Mouse (Mus musculus) spleen, embryonic (tissue): ENCODE data around the gene Defb20.
"Not testable (repeated sequence)": the region's sequence is repeated elsewhere in the genome, so short reads cannot be mapped to it uniquely, and the experiment has no call there.

Experiments
- CTCF ChIA-PET: fragments of 350-600 bp; sonication (Branson Sonifier 250); formaldehyde crosslinking; loops from one replicate; lab custom pipeline; 2022; lab: Charles Lee

Gene Defb20

DNA sequence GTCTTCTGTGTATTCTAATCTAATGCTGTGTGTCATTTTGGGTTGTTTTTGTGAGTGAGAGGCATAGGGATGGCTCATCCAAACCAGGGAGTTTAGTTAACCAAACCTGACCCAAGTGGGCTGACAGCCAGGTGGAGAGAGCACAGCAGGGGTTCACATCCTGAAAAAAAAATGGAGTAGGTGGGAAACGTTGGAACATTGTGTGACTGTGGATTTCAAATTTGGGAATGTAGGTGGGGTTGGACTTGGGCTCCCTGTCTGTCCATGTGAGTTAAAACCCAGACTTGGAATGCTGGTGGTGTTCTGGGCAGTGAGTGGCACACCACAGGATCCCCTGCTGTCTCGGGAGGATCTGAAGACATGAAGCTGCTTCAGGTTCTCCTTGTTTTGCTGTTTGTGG is at the start of gene Defb20:
Gene Defb20 (plus strand): TSS at position 301 of the 400 bp plus-strand sequence.
- CTCF ChIA-PET: no interaction called here

DNA sequence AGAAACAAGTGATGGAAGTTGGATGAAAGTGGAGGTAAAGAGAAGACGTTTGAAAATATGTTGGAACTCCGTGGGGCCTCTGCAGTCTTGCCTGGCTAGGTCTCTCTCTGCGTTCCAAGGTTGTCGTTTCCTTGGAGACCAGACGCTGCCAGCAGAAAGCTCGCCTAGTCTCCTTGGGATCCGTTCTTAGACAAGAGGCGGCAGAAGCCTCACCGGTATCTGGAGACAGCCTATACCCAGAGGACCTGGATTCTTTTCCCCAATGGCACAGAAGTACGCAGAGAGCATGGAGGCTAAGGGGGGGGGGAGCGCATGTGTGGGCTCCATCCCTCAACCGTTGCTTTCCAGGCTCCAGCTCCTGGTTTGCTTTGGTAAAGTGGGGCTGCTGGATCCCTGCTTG is 49.4 kb upstream of the Defb20 start:
- CTCF ChIA-PET: no interaction called here

DNA sequence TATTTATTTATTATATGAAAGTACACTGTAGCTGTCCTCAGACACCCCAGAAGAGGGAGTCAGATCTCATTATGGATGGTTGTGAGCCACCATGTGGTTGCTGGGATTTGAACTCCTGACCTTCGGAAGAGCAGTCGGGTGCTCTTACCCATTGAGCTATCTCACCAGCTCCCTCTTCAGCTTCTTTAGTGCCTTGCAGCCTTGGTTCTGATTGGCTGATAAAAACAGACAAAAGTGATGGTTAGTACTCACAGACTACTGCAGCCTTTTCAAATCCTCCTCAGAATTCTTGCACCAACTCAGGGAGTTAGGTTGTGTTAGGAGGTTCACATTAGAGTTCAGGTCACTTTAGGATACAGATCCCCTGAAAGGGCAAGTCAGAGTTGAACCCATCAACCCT is 48.4 kb upstream of the Defb20 start:
- CTCF ChIA-PET: not testable (repeated sequence)

DNA sequence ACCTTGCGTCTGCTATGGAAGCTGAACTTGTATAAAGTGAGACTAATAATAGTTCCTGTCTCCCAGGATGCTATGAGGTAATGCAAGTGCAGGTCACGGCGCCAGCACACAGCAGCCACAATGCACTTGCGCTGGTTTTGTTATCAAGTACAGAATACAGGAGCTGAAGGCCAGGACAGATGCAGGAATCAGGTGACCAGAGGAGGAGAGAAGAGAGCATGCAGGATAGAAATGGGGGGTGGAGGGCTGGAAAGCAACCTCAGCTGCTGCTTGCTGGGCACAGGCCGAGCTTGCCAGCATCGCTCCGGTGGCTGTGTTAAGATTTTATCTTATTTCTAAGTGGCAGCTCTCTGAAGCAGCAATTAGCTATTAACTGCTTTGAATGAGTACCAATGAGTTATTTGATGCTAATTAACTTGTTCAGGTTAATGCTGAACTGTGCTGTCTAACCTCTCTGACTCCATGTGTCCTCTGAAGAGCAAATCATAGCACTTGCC is 40.4 kb upstream of the Defb20 start:
- CTCF ChIA-PET: interaction anchor here (0.9 kb wide), 1 partner anchor 41 kb away, joined by 4 read pairs; no protein-coding TSS in a partner anchor

DNA sequence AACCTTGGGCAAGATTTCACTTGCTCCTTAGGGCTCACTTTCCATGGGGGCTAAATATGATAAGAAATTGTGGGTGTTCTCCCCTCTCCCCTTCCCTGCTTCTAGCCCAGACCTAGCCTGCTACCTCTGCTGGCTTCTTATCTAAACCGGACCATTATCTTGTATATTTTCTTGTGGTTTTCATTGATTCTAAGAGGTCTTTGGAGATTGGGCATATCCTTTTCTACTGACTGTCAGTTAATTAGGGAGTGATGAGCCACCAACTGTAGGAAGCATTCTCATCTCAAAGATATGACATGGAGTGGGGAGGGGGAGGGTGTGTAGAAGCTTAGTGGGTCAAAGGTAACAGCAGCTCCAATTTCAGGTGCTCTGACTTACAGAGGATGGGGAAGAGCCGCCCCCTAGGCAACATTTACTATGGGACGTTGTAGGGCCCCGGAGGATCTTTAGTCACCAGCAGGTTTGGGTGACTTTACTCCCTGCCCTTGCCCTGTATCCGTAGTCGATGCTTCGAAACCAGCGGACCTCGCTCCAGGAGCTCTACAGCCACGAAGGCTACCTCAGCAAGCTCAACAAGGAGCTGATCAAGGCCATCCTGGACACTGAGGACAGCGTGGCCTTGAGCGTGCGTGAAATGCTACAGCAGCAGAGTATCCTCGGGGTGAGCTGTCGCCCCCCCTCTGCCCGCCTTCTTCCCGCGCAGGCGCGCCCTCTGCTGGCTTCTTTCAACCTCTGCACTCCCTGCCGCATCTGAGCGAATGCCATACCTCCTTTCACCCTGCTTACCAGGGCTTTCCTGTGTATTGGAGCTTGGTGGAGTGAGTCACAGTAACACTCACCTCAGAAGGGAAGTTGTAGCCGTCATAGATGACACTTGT is 39.6 kb upstream of the Defb20 start:
- CTCF ChIA-PET: interaction anchor here (0.6 to 1.4 kb wide), 4 partner anchors 8 to 94 kb away, joined by 3 to 8 read pairs (median 4); partner anchors contain the start of gene Trib3

DNA sequence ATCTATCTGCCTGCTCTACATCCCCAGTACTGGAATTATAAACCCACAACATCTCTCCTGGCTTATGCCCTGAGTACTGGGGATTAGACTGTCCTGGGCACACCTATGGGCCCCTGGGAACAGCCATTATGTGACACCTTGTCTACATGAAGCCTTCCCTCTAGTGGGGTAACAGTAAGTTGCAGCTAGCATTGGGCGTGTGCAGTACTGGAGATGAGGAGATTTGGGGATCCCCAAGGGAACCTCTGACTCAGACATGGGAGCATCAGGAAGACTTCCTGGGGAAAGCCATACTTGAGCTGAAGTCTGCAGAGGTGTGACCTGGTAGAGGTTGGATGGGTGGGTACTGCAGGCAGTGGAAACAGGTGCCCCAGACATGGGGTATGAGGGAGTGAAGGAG is 37.9 kb upstream of the Defb20 start:
- CTCF ChIA-PET: interaction anchor here (0.7 kb wide), 1 partner anchor 15 kb away, joined by 7 read pairs; no protein-coding TSS in a partner anchor

DNA sequence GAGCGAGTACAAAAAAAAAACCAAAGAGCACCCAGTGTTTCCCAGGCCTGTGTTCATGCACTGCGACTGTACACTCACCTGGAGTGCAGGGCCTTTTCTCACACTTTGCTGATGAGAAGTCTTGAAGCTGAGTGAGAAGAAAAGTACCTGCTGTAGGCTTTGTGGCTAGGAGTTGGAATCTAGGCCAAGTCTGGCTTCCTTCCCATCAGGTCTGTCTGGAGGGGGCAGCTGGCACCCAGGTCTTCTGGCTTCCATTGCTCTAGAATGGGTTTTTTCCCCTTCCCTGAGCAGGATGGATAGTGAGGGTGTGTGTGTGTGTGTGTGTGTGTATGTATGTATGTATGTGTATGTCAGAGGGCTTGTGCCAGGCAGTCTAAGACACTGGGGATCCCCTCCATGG is 37.0 kb upstream of the Defb20 start:
- CTCF ChIA-PET: interaction anchor here (0.7 kb wide), 1 partner anchor 16 kb away, joined by 7 read pairs; no protein-coding TSS in a partner anchor

DNA sequence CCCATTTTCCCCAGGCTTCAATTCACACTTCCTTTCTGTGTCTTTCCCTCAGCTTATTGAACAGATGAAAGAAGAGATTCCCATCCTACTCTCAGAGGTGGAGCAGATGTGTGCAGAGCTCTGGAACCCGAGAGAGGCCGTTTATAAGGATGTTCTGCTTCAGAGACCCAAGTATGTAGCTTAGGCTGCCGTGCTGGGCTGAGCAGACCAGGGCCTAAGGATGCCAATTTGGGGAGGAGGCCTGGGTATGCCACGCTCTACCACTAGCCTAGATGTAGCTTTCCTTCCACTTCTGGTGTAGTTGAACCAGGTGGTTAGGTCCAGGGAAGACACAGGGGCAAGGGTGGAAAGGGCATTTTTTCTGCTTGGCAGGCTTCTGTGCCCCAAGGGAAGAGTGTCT is 34.5 kb upstream of the Defb20 start:
- CTCF ChIA-PET: no interaction called here

DNA sequence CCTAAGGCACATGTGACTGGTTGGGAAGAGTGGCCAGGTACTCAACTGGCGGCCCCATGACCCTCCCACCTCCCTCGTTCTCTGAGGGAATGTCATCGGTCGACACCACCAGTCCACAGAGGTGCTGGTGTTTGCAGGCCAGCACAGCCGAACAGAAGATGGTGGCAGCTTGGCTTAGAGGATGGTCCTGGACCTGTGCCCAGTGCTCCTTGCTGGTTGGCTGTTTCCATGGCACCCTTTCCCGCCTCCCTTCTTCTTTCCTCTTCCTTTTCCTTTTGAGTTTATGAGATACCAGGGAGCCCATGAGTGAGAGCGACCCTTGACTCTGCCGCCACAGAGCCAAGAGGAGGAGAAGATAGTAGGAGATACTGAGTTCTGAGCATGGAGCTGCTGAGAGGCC is 33.6 kb upstream of the Defb20 start:
- CTCF ChIA-PET: no interaction called here

DNA sequence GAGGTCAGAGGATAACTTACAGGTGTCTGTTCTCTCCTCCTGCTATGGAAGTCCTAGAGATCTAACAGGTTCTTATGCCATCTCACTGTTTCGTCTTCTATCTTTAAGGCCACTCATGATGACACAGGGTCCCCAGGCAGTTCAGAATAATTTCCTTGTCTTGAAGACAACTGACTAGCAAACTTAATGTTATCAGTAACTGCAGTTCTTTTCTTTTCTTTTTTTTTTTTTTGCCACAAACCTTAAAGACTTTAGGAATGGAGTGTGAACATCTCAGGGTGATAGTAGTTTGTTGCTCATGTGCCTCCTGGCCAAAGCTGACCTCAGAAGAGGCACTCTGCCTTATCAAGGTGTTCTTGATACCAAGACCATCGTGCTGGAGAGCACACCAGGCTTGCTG is 30.2 kb upstream of the Defb20 start:
- CTCF ChIA-PET: no interaction called here

DNA sequence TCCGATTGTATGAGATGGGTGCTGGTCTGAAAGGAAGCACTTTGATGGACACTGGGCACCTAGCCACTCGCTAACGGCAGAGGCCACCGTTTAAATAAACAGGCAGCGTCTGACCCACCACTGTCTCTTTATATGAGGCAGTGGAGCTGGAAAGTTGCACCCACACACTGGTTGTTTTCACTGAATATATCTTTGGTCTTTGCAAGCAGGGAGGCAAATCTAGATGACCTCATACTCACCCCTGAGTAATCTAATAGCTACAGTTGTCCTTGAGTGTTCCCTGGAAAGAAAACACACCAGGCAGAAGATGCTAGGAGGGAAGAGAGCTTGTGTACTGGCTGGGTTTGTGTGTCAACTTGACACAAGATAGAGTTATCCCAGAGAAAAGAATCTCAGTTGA is 29.4 kb upstream of the Defb20 start:
- CTCF ChIA-PET: interaction anchor here (0.6 kb wide), 1 partner anchor 21 kb away, joined by 5 read pairs; no protein-coding TSS in a partner anchor

DNA sequence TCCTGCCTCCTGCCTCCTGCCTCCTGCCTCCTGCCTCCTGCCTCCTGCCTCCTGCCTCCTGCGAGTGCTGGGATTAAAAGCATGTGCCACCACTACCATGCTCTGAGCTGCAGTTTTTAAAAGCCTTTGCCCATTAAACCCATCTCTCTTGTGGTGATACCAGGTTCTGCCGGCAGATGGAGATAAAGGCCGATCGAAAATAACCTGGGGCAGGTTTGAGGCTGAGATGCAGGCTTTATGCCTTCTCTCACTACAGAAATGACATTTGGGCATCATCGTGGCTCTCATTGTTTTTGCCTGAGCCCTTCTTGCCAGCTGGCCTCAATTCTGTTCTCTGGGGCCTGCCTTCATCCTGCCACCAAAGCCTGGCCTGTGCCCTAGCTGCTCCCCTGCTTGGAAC is 26.6 kb upstream of the Defb20 start:
- CTCF ChIA-PET: no interaction called here

DNA sequence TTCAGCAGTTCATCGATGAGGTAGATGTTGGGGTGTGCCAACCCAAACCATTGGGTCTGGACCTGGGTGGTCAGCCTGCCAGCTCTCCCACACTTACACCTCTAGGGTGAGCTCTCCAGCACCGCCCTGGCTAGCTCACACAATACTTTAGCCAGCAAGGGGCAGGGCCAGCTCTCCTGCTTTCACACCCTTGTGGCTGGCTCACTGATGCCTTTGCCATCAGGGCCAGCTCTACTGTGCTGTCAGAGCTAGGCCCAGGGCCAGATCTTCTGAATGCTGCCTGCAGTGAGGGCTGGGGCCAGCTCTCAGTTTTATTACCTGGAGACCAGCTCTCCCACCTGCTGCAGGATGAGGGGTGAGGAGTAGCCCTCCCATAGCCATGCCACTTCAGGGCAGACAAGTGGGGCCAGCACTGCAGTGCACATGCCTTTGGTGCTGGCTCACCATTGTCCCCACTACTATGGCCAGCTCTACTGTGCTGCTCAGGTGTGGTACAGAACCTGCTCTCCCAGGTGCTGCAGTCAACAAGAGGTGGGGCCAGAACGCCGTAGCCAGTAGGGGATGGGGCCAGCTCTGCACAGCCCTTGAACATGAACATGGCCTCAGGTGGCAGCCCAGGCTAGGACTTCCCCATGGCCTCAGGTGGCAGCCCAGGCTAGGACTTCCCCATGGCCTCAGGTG is 24.6 kb upstream of the Defb20 start:
- CTCF ChIA-PET: no interaction called here

DNA sequence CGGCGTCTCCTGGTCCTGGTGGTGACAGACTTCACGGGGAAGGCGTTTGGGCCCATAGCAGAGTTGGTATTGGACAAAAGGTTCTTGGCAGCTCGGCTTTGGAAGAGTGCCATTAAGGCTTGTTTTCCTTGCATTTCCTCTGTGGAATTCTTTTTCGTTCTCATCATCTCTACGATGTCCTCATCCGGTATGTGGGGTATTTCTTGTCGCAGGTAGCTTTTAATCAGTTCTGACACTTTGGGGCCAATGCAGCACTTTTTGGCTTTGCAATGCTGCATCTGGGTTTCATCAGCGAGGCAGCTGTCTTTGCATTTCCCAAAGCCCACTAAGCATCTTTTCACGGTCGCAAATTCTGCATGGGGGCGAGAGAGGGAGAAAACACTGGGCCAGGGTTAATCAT is 17.6 kb upstream of the Defb20 start:
- CTCF ChIA-PET: no interaction called here

DNA sequence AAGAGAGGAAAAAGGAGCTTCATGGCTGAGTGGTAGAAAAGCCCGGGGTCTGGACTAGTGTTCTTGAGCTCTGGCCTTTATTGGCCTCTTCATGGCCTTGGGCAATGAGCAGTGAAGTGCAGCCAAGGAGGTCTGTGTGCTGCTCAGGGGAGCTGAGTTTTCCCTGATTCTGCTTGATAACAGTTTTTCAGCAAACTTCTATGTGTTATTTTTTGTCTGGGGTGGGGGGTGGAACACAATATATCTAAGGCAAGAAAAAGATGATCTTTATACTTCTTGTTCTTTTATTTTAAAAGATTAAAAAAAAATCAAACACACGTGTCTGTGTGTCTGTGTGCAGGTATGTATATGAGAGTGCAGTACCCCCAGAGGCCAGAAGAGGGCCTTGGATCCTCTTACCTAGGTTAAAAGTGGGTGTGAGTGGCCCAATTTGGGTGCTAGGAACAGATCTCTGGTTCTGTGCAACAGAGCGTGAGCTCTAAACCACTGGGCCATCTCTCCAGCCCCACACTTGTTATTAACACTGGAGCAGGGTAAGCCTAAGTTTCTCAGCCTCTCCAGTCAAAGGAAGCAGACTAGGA is 12.2 kb upstream of the Defb20 start, which contains the start of gene Defb23:
Gene Defb23 (minus strand): TSS at position 51 of the 581 bp plus-strand sequence.
- CTCF ChIA-PET: no interaction called here

DNA sequence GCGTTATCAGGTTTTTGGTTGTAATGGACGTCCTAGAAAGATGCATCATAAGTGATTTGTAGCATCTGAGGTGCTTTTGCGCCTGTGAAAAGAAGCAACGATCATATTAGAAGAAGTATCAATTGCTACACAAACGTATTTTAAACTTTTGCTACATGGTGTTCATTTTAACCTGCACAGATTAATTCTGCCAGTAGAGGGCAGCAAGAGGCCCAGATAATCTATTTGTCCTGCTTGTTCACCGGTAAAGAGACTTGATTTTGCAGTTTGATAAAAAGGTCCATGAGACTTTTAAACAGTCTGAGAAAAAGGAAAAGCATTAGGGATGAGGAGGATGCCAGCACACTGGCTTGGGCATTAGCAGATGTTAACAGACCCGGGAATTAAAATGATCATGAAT is 5.9 kb upstream of the Defb20 start:
- CTCF ChIA-PET: no interaction called here

DNA sequence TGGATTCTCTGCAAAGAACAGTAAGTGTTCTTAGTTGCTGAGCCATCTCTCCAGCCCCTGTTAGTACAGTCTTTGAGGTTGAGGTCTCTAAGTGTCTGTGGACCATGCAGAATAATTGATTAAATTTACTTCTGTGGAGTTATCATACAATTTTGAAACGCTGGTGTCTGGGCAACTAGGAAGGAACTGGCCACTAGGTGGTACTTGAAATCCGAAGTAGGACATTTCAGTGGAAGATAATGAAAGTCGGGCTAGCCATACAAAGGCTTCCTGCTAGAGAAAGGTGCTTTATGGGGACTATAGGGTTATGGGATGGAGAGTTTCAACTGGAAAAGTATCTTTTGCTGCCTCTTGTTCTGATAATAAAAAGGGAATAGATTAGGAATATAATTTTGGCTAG is 4.4 kb upstream of the Defb20 start:
- CTCF ChIA-PET: interaction anchor here (0.5 kb wide), 1 partner anchor 26 kb away, joined by 20 read pairs; no protein-coding TSS in a partner anchor

DNA sequence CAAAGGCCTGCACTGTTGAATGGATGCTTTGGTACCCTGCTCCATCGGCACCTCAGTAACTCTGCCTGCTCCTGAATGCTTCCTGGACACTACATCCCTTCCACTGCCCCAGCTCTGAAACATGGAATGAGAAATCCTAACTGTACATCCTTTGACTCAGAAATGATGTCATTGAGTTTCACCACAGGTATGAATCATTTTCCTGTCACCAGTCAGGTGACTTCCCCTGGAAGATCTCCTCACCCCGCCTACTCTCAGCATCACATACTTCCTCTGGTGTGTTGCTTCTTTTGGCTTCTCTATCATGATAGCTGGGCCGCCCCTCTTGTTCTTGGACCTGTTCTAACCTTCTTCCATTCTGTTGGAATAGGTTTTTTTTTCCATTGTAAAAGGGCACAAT is 4.0 kb downstream of the Defb20 start:
- CTCF ChIA-PET: no interaction called here

DNA sequence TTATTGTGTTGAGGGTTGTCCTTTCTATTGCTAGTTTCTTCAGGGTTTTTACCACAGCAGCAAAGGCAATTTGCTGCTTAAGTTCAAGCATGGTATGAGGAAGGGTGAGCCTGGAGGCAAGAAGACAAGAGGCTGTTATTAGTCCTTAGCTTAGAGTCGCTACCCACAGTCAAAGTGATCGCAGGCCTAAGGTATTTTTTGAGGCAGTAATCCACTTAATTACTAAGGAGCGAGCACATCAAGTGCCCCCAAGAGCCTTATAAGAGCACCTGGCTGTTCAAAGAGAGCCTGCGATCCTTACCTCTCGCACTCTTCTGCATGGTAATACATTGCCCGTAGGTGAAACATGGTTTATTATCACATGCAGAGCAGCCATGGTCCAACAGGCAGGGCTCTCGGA is 4.9 kb downstream of the Defb20 start:
- CTCF ChIA-PET: no interaction called here

DNA sequence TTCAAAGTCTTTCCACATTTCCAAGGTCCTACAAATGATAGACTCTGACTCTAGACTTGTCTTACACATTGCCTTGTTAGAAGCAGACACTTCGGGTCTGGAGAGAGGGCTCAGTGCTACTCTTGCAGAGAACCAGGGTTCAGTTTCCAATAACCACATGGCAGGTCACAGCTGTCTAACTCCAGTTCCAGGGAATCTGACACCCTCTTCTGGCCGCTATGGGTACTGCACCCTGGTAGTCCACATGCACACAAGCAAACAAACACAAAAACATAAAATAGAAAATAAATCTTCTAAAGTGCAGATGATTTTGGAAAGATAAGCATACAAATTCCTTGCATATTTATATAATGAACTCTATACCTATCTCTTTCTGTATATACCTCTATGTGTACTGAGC is 10.2 kb downstream of the Defb20 start:
- CTCF ChIA-PET: no interaction called here

DNA sequence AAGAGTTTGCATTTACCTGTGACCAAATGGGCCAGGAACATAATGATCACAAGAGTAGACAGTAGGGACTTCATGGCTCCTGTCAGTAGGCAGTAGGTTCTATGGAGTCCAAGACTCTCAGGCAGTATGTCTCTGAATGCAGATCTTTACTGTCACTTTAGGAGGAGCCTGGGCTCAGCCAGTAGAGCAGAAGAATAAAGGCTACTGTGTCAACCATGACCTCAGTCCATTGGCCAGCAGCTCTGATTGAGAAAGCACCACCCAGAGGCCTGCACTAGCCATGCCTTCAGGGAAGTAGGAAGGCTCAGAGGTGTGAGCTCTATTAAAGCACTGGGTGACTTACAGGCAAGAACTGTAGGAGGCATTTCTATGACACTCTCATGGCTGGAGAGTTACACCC is 13.2 kb downstream of the Defb20 start, which contains the start of gene Defb22:
Gene Defb22 (minus strand): TSS at position 101 of the 400 bp plus-strand sequence.
- CTCF ChIA-PET: no interaction called here

DNA sequence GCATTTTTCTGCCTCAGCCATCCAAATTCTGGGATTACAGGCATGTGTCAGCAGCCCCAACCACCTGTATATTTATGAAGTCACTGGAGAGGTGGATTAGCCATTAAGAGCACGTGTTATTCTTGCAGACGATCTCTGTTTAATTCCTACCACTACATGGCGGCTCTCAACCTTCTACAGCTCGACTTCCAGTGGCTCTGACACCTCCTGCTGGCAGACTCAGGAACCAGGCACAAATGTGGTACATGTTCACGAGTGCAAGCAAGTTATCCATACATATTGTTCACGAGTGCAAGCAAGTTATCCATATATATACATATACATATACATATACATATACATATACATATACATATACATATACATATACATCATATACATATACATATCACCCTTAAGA is 16.3 kb downstream of the Defb20 start:
- CTCF ChIA-PET: no interaction called here
